Mouse (Mus musculus) spleen, adult 2 months (tissue): ENCODE data around the gene Oaz1.

Experiments
- CTCF ChIP-seq: fragments of 200-500 bp; IDR thresholded peaks from 2 replicates; pipeline ENCODE4 v1.5.1; 2011; ENCODE audit warnings: mild to moderate bottlenecking, inconsistent platforms; ENCODE audit not compliant: insufficient read depth, insufficient read length, insufficient replicate concordance; ENCODE audit errors: extremely low read depth
- POLR2A ChIP-seq: fragments of 200-500 bp; IDR thresholded peaks from 2 replicates; pipeline ENCODE4 v1.6.1; 2011; ENCODE audit warnings: low read depth, low read length, inconsistent platforms

- TF ChIP-seq CTCF: no peak
- no peak for TF ChIP-seq POLR2A
Measured at GRCm38 (mm10) chr10:80779565-80779964, 46.9 kb upstream of the Oaz1 start.
